Mouse (Mus musculus) spleen, postnatal 4 days (tissue): ENCODE results near the gene Gas2l3.

ENCODE experiments used
- DNase-seq, 2 experiments: peaks; one replicate each; pipeline ENCODE4 v3.0.0; 2022; ENCODE audit warnings: low spot score in 2 of 2

Gas2l3 gene

GRCm38 (mm10) chr10:89443115-89443622 is 598 bp downstream of the Gas2l3 start:
- peak in 1 of 2 experiments; percentile 23 for DNase-seq

- DNase-seq = no peak
Observed at GRCm38 (mm10) chr10:89442640-89443039, 1.1 kb downstream of the Gas2l3 start.

GRCm38 (mm10) chr10:89441961-89442360 is 1.8 kb downstream of the Gas2l3 start:
- no peak for DNase-seq

- no peak for DNase-seq
Observed at GRCm38 (mm10) chr10:89439380-89439779, 4.4 kb downstream of the Gas2l3 start.

- no peak for DNase-seq
Observed at GRCm38 (mm10) chr10:89437996-89438395, 5.8 kb downstream of the Gas2l3 start.

- no peak for DNase-seq
Observed at GRCm38 (mm10) chr10:89437472-89437871, 6.3 kb downstream of the Gas2l3 start.

GRCm38 (mm10) chr10:89435920-89436319 is 7.8 kb downstream of the Gas2l3 start:
- DNase-seq = no peak

- DNase-seq = no peak
Observed at GRCm38 (mm10) chr10:89435413-89435812, 8.4 kb downstream of the Gas2l3 start.

- DNase-seq = no peak
Observed at GRCm38 (mm10) chr10:89434509-89435210, 9.1 kb downstream of the Gas2l3 start.

GRCm38 (mm10) chr10:89432743-89433142 is 11.0 kb downstream of the Gas2l3 start:
- peak in 1 of 2 experiments; percentile 50 for DNase-seq

GRCm38 (mm10) chr10:89430751-89431150 is 13.0 kb downstream of the Gas2l3 start:
- DNase-seq = peak in 1 of 2 experiments; percentile 56

GRCm38 (mm10) chr10:89424800-89425393 is 18.9 kb downstream of the Gas2l3 start:
- DNase-seq = no peak

- DNase-seq = no peak
Observed at GRCm38 (mm10) chr10:89424217-89424616, 19.6 kb downstream of the Gas2l3 start.

- DNase-seq = no peak
Observed at GRCm38 (mm10) chr10:89423164-89423778, 20.5 kb downstream of the Gas2l3 start.

GRCm38 (mm10) chr10:89422504-89423158 is 21.1 kb downstream of the Gas2l3 start:
- DNase-seq = no peak

- DNase-seq = no peak
Observed at GRCm38 (mm10) chr10:89417966-89418365, 25.8 kb downstream of the Gas2l3 start.

GRCm38 (mm10) chr10:89415478-89415877 is 28.3 kb downstream of the Gas2l3 start:
- DNase-seq = no peak

- no peak for DNase-seq
Observed at GRCm38 (mm10) chr10:89407551-89407950, 36.2 kb downstream of the Gas2l3 start.

GRCm38 (mm10) chr10:89406733-89407484 is 36.9 kb downstream of the Gas2l3 start:
- no peak for DNase-seq

GRCm38 (mm10) chr10:89404936-89405335 is 38.8 kb downstream of the Gas2l3 start:
- DNase-seq = no peak

GRCm38 (mm10) chr10:89400674-89401336 is 43.0 kb downstream of the Gas2l3 start:
- peak in 1 of 2 experiments; percentile 58 for DNase-seq
